Mouse (Mus musculus): Measurements from ENCODE around the gene Tmem270.

GRCm38 (mm10) chr5:134859193-134859592 lies 47.3 kb downstream of the Tmem270 start:
- no peak for TF ChIP-seq CTCF (IDR thresholded peaks at IDR 0.05; ENCODE audit: control insufficient read depth, insufficient read depth, insufficient replicate concordance, low read depth, low read length)
- TF ChIP-seq POLR2A (IDR thresholded peaks at IDR 0.05; ENCODE audit: control insufficient read depth, low read depth, low read length): no peak

Measured in testis, adult 2 months (tissue).